Mouse (Mus musculus): ENCODE results near the gene H2-DMb2.
"Not testable (repeated sequence)": the region's sequence is repeated elsewhere in the genome, so short reads cannot be mapped to it uniquely, and the experiment has no call there.

Gene H2-DMb2

GRCm38 (mm10) chr17:34134451-34134850, 8.7 kb upstream of the H2-DMb2 start:
- no peak for DNase-seq (ENCODE audit: low read depth, low spot score)

DNA sequence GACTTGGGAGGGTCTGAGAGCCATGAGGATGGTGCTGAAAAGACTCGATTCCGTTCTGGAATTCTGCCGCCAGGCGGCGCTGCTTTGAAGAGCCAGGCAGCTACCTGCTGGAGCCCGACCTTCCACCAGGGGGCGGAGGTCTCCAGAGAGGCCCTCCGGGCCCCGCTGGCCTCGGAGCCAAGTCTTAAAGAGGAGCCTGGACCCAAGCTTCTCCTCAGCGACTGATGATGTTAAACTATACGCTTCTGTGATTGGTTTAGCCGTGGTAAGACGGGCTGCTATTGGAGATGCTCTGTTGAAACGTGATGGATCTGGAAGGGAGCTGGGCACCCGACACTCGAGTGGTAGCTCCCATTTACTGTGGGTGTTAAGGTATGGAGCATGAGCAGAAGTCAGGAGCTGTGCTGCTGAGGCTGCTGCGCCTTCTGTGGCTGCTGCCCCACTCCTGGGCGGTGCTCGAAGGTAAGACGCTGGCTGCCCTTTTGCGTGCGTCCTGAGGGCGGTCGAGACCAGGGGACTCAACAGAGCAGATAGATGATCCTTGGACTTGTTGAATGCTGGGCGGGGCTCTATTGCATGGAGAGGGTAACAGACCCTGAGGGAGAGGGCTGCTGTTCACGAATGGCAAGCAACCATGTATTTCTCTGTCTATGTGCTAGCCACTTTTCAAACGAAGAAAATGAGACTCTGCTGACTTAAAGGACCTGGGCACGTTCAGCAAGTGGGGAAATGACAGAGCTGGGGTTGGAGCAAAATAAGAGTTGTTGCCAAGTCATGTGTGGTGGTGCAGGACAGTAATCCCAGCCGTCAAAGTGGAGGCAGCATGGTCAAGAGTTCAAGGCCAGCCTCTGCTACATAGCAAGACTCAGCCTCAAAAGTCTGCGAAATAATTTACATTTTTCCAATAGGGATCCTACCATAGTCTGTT, 7.5 kb upstream of the H2-DMb2 start:
- DNase-seq (ENCODE audit: low read depth, low spot score) = peak; percentile 94

DNA sequence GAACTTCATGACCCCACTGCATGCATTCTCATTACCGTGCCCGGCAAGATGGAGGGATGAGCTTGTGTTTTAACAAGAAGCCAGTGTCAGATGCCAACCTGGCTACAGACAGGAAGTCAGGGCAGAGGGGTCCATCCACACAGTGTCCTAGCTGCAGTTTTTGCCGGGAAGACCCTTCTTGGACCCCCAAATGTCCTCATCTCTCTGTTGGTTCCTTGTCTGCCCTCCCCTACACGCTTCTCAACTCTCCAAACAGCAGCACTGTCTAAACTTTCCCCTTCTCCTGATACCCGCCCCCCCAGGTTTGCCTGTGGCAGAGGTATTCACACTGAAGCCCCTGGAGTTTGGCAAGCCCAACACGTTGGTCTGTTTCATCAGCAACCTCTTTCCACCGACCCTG, 5.5 kb upstream of the H2-DMb2 start:
- no peak for DNase-seq (ENCODE audit: low read depth, low spot score)

GRCm38 (mm10) chr17:34138655-34139054, 4.5 kb upstream of the H2-DMb2 start:
- no peak for DNase-seq (ENCODE audit: low read depth, low spot score)

GRCm38 (mm10) chr17:34139416-34139815, 3.7 kb upstream of the H2-DMb2 start:
- no peak for DNase-seq (ENCODE audit: low read depth, low spot score)

DNA sequence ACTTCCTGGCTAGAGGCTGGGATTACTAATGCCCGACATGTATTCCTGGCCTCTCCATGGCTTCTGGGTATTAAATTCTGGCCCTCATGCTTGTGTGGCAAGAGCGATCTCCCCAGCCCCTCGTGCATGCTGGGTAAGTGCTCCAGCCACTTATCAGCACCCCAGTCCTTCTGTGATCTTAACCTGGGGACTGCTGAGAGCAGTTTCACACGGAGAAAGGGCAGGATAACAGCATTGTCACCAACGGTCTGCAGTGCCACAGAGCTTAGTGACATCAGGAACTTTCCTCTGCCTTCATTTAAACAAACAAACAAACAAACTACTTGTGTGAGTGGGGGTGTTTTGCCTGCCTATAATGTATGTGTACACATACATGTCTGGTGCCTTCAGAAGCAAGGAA, 2.9 kb upstream of the H2-DMb2 start:
- no peak for DNase-seq (ENCODE audit: low read depth, low spot score)

- DNase-seq (ENCODE audit: low read depth, low spot score) = no peak
These were observed 1.7 kb upstream of the H2-DMb2 start for GRCm38 (mm10) chr17:34141448-34141847.

DNA sequence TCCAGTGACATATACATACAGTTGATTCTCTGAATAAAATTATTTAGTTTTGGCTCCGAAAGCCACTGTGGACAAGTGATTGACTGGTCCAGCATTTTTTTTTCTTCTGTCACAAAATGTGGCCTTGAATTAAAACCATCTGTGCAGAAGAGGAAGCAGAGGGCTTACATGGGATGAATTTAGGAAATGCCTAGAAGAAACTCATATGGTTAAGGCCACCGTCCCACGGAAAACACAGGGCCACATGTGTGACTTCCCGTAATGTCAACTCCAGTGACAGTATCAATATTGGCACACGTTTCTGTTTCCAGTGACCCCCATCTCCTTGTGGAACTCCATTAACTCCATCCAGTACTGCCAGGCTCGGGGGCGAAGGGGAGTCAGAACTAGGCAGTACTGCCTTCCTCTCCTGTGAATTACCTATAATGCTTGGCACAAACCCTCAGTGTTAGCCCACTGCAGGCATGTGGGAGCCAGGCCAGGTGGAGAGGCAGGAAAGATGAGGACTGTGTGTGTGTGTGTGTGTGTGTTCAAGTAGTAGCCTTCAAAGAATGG, 574 bp upstream of the H2-DMb2 start:
- no peak for DNase-seq (ENCODE audit: low read depth, low spot score)

DNA sequence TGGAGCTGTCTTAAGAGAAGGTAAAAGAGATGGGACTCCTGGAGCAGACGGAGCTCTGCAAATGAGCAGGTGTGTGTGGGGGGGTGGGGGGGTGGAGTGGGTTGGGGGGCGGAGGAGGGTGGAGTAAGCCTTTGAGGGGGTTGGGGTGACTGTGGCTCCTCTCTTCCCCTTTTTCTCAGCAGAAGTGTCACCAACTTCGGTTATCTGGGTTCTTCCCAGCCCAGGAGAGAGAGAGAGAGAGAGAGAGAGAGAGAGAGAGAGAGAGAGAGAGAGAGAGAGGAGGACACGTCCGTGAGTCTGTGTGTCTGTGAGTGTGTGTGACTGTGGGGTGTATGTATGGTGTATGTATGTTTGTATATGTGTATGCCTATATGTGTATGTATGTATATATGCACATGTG, 354 bp downstream of the H2-DMb2 start:
- DNase-seq (ENCODE audit: low read depth, low spot score) = no peak

GRCm38 (mm10) chr17:34144221-34144620, 1.1 kb downstream of the H2-DMb2 start:
- not testable (repeated sequence) for DNase-seq (ENCODE audit: low read depth, low spot score)

DNA sequence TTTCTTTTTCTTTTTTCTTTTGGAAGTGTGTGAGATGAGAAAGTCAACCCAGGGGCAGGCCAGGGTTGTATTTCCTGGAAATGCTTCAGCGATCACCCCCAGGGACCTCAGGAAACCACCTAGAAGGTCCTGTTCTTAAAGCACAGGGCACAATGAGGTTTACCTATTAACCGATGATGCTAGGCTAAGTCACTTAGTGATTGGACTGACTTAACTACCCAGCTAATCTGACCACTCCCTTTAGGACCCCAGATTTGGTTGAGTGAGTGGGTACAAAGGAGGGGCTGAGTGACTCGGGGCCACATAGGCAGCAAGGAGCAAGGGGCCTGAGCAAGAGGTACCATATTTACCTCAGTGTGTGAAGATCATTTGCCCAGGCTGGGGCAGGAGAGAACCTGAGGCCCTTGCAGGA, 1.9 kb downstream of the H2-DMb2 start:
- DNase-seq (ENCODE audit: low read depth, low spot score) = no peak

DNA sequence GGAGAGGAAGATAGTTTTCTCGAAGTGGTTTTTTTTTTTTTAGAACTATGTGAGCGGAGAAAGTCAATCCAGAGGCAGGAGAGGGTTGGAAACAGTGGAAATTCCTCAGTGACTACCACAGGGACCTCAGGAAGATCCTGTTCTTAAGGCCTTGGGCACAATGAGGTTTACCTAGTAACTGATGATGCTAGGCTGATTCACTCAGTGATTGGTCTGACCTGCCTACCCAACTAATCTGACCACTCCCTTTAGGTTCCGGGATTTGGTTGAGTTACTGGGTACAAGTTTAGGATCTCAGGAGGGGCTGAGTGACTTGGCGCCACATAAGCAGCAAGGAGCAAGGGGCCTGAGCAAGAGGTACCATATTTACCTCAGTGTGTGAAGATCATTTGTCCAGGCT, 9.8 kb downstream of the H2-DMb2 start, which contains the start of gene H2-DMb1:
Gene H2-DMb1 (plus strand): TSS at position 150 of the 400 bp plus-strand sequence.
- DNase-seq (ENCODE audit: low read depth, low spot score) = no peak

- DNase-seq (ENCODE audit: low read depth, low spot score) = no peak
These were observed 12.4 kb downstream of the H2-DMb2 start for GRCm38 (mm10) chr17:34155534-34155933.

DNA sequence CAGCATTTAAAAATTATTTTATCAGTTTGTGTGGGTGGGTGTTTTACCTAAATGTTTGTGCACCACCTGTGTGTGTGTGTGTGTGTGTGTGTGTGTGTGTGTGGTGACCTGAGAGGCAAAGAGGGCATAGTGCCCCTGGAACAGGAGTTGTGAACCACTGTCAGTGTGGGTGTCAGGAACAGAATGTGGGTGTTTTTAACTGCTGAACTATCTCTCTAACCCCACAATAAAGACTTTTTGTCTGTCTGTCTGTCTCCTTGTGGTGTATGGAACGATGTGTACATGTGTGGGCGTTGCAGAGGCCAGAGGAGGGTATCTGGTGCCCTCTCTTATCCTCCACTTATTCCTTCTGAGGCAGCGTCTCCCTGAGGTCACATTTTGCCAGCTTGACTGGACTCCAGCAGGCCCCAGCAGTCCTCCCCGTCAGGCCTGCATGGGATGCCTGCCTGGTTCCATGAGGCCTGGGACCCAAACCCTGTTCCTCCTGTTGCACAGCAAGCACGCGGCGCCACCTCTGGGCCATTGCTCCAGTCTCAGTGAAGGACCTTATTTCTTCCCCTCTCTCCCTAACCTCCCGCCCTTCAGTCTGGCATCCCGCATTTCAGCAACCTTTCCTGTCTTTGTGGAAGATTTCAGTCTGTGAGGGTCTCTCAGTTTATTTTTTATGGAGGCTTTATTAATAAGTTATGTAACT, 21.2 kb downstream of the H2-DMb2 start:
- DNase-seq (ENCODE audit: low read depth, low spot score) = no peak

GRCm38 (mm10) chr17:34165033-34165730, 22.1 kb downstream of the H2-DMb2 start:
- no peak for DNase-seq (ENCODE audit: low read depth, low spot score)

- DNase-seq (ENCODE audit: low read depth, low spot score) = no peak
These were observed 26.2 kb downstream of the H2-DMb2 start for GRCm38 (mm10) chr17:34169279-34169678.

GRCm38 (mm10) chr17:34170487-34170876, 27.4 kb downstream of the H2-DMb2 start:
- no peak for DNase-seq (ENCODE audit: low read depth, low spot score)

- DNase-seq (ENCODE audit: low read depth, low spot score) = peak; percentile 39
These were observed 27.9 kb downstream of the H2-DMb2 start for GRCm38 (mm10) chr17:34170877-34171498.

DNA sequence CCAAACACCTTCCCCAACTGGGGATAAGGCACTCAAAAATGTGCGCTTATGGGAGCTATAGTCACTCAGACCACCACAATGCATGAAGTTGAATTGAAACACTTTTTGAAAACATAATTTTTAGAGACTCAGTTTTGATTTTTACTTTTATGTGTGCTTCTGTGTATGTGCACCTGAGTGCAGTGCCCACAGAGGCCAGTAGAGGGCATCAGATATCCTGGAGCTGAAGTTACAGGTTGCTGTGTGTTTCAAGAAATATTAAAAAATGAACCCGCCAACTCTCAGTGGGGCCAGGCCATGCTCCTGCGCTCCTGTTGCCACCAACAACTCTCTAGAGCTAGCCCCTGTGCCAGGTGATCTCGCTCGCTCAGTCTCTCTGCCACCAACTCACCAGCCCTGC, 29.4 kb downstream of the H2-DMb2 start:
- DNase-seq (ENCODE audit: low read depth, low spot score) = no peak

- no peak for DNase-seq (ENCODE audit: low read depth, low spot score)
These were observed 31.0 kb downstream of the H2-DMb2 start for GRCm38 (mm10) chr17:34174075-34174474.

DNA sequence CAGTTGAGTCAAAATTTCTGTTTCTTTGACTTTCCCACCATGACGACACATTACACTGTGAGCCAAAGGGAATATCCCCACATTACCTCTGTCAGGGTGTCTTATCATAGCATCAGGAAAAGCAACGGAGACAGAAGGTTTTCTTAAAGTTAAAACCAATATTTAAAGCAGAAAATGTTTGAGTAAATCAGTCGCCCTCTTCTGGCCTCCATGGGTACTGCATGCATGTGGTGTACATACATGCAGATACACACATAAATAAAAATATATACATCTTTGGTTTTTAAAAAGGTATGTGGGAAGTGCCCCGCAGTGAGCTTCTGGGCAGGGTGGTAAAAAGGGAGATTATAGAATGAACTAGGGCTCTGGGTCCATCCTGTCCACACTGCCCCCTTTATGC, 34.1 kb downstream of the H2-DMb2 start:
- no peak for DNase-seq (ENCODE audit: low read depth, low spot score)

All from brain, embryonic 18.5 days (tissue).